Mouse (Mus musculus) ES-E14 (cell line): ENCODE measurements at regions not wholly inside any gene's neighbourhood (a gene's known extent, or its start where the extent isn't known, plus 50 kb on each side); places are given as distances from the start of the nearest gene placed in this dataset.
"Not testable (repeated sequence)": the region's sequence is repeated elsewhere in the genome, so short reads cannot be mapped to it uniquely, and the experiment has no call there.

ENCODE experiments used
- MAFK ChIP-seq: IDR thresholded peaks from 2 replicates; pipeline ENCODE4 v1.6.1; 2014; ENCODE audit warnings: mild to moderate bottlenecking, low read depth, low read length, inconsistent platforms; ENCODE audit not compliant: insufficient read depth
- ZC3H11A ChIP-seq: IDR thresholded peaks from 2 replicates; pipeline ENCODE4 v1.6.1; 2012; ENCODE audit warnings: low read depth, mild to moderate bottlenecking, inconsistent platforms, low read length, borderline replicate concordance

DNA sequence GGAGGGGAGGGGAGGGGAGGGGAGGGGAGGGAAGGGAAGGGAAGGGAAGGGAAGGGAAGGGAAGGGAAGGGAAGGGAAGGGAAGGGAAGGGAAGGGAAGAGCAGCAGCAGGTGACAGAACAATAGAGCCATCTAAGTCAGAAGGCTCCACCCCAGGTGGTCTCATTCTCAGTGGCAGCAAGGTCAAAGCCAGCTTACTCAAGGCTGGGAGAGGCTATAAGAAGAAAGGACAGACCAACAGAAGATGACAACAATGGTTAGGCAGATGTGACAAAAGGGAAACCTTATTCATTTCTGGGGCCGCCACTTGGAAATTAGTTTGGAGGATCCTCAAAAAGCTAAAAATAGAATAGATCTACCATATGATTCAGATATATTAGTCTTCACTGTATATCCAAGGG, 96.9 kb downstream of the Sem1 start:
- TF ChIP-seq MAFK, ZC3H11A: not testable (repeated sequence)
